Mouse (Mus musculus) hindbrain, embryonic 12.5 days (tissue): ENCODE measurements around the gene Sh3pxd2a. TPM values are rescaled to one million over a fixed set of nuclear protein-coding genes. Genes with fewer than 3 reads are reported as not detected.

Experiments used
- ATAC-seq: fragments of 200-750 bp; cut with Nextera tagmentation; 2 replicates; pipeline ENCODE4 v1.8.0; 2017; ENCODE audit warnings: moderate TSS enrichment; ENCODE audit not compliant: low FRiP score
- H3K27ac ChIP-seq: fragments of 300-500 bp; sonication (generic); 2 replicates; pipeline ENCODE4 v1.5.1; 2016; ENCODE audit warnings: mild to moderate bottlenecking
- H3K27me3 ChIP-seq: fragments of 300-500 bp; sonication (generic); 2 replicates; pipeline ENCODE4 v1.6.1; 2016; ENCODE audit warnings: mild to moderate bottlenecking
- H3K36me3 ChIP-seq: fragments of 300-500 bp; sonication (generic); 2 replicates; pipeline ENCODE4 v1.6.1; 2016; ENCODE audit warnings: mild to moderate bottlenecking
- H3K4me1 ChIP-seq: fragments of 300-500 bp; sonication (generic); 2 replicates; pipeline ENCODE4 v1.6.1; 2016
- H3K4me2 ChIP-seq: fragments of 300-500 bp; sonication (generic); replicated peaks from 2 replicates; pipeline ENCODE4 v1.6.1; 2016; ENCODE audit warnings: mild to moderate bottlenecking
- H3K4me3 ChIP-seq: fragments of 300-500 bp; sonication (generic); 2 replicates; pipeline ENCODE4 v1.5.1; 2016; ENCODE audit warnings: mild to moderate bottlenecking
- H3K9ac ChIP-seq: fragments of 300-500 bp; sonication (generic); 2 replicates; pipeline ENCODE4 v1.6.1; 2016; ENCODE audit warnings: mild to moderate bottlenecking, moderate library complexity
- H3K9me3 ChIP-seq: fragments of 300-500 bp; sonication (generic); replicated peaks from 2 replicates; pipeline ENCODE4 v1.6.1; 2016; ENCODE audit warnings: mild to moderate bottlenecking
- WGBS: fragments of 180-500 bp; shearing (Covaris S2); methylation state at CpG from one replicate; pipeline ENCODE4 v1.1.7; 2016; 5-methylcytosine and 5-hydroxymethylcytosine counted together
- polyA plus RNA-seq: library from polyadenylated mRNA; unstranded; fragments of >200 nt; fragmentation: Nextera tagmentation; extraction: Ambion mirVana; gene quantifications from 2 replicates; pipeline ENCODE4 v1.2.1, GENCODE M21; 2016

The Sh3pxd2a gene
- polyA plus RNA-seq, result 3.9 and 5.4 TPM in 2 replicates

- under 1% methylated on average over 57 of the region's 70 CpGs for WGBS
- peaks cover 38% of the 10 kb centered on the region for H3K4me1 ChIP-seq
- peak within 1 kb of the TSS; percentile 91 for H3K27ac ChIP-seq
- ATAC-seq, result peak; percentile 86
- no peaks in the 10 kb centered on the region for H3K36me3 ChIP-seq
- peak within 1 kb of the TSS; percentile 86 for H3K4me2 ChIP-seq
- peak within 1 kb of the TSS; percentile 74 for H3K4me3 ChIP-seq
- no peaks in the 10 kb centered on the region for H3K27me3 ChIP-seq
- H3K9me3 ChIP-seq, result no peaks in the 10 kb centered on the region
- H3K9ac ChIP-seq, result peak within 1 kb of the TSS; percentile 85
Measured at GRCm38 (mm10) chr19:47464304-47465241, at the start of gene Sh3pxd2a. Gene Sh3pxd2a (minus strand): TSS chr19:47464401.

GRCm38 (mm10) chr19:47513618-47513897 lies 49.4 kb upstream of the Sh3pxd2a start:
- Histone ChIP-seq H3K9me3 (no peaks in the 10 kb centered on the region), H3K27ac (no peak overlapping the region), H3K27me3 (no peaks in the 10 kb centered on the region), H3K36me3 (peaks cover 29% of the 10 kb centered on the region), H3K9ac (no peak overlapping the region), H3K4me1 (peaks cover 13% of the 10 kb centered on the region), H3K4me2 (no peak overlapping the region), H3K4me3 (no peak overlapping the region)
- WGBS, result 80% methylated on average over 4 of the region's 4 CpGs
- no peak for ATAC-seq

GRCm38 (mm10) chr19:47512794-47513617 lies 48.8 kb upstream of the Sh3pxd2a start:
- H3K27ac ChIP-seq, result peak overlapping the region; percentile 17; the same call in 1 of the 2 replicates
- no peaks in the 10 kb centered on the region for H3K9me3 ChIP-seq
- WGBS, result 88% methylated on average over 21 of the region's 21 CpGs
- peaks cover 29% of the 10 kb centered on the region for H3K36me3 ChIP-seq
- no peak overlapping the region for H3K4me2 ChIP-seq
- no peaks in the 10 kb centered on the region for H3K27me3 ChIP-seq
- H3K9ac ChIP-seq, result no peak overlapping the region
- H3K4me1 ChIP-seq, result peaks cover 13% of the 10 kb centered on the region
- no peak overlapping the region for H3K4me3 ChIP-seq
- no peak for ATAC-seq

GRCm38 (mm10) chr19:47511958-47512357 lies 47.8 kb upstream of the Sh3pxd2a start:
- 71% methylated on average over 6 of the region's 6 CpGs for WGBS
- peaks cover 29% of the 10 kb centered on the region for H3K36me3 ChIP-seq
- ATAC-seq, result no peak
- no peak overlapping the region for H3K4me3 ChIP-seq
- H3K27me3 ChIP-seq, result no peaks in the 10 kb centered on the region
- no peak overlapping the region for H3K4me2 ChIP-seq
- H3K27ac ChIP-seq, result no peak overlapping the region
- no peak overlapping the region for H3K9ac ChIP-seq
- H3K9me3 ChIP-seq, result no peaks in the 10 kb centered on the region
- peaks cover 17% of the 10 kb centered on the region for H3K4me1 ChIP-seq

GRCm38 (mm10) chr19:47511294-47511675 lies 47.1 kb upstream of the Sh3pxd2a start:
- ATAC-seq, result no peak
- Histone ChIP-seq H3K4me1 (peaks cover 17% of the 10 kb centered on the region), H3K4me2 (peak overlapping the region; percentile 33; the same call in 1 of the 2 replicates), H3K4me3 (no peak overlapping the region), H3K27me3 (no peaks in the 10 kb centered on the region), H3K36me3 (peaks cover 27% of the 10 kb centered on the region), H3K27ac (peak overlapping the region; percentile 77), H3K9ac (no peak overlapping the region), H3K9me3 (no peaks in the 10 kb centered on the region)
- WGBS, result 62% methylated on average over 7 of the region's 7 CpGs

- WGBS, result 24% methylated on average over 25 of the region's 25 CpGs
- peak overlapping the region; percentile 77 for H3K27ac ChIP-seq
- peak overlapping the region; percentile 35; the same call in 1 of the 2 replicates for H3K9ac ChIP-seq
- H3K4me2 ChIP-seq, result peak overlapping the region; percentile 33
- no peak for ATAC-seq
- H3K27me3 ChIP-seq, result no peaks in the 10 kb centered on the region
- H3K4me3 ChIP-seq, result no peak overlapping the region
- no peaks in the 10 kb centered on the region for H3K9me3 ChIP-seq
- peaks cover 17% of the 10 kb centered on the region for H3K4me1 ChIP-seq
- peaks cover 21% of the 10 kb centered on the region for H3K36me3 ChIP-seq
Measured at GRCm38 (mm10) chr19:47510473-47511293, 46.5 kb upstream of the Sh3pxd2a start.

- no peak overlapping the region for H3K9ac ChIP-seq
- H3K36me3 ChIP-seq, result peaks cover 16% of the 10 kb centered on the region
Measured at GRCm38 (mm10) chr19:47510135-47510472, 45.9 kb upstream of the Sh3pxd2a start.

GRCm38 (mm10) chr19:47508771-47509281 lies 44.6 kb upstream of the Sh3pxd2a start:
- WGBS, result 88% methylated on average over 5 of the region's 5 CpGs
- H3K4me1 ChIP-seq, result peaks cover 17% of the 10 kb centered on the region
- ATAC-seq, result no peak
- H3K9ac ChIP-seq, result no peak overlapping the region
- no peak overlapping the region for H3K4me3 ChIP-seq
- H3K27ac ChIP-seq, result 0 out of 2 replicates have a peak overlapping the region, but pooled peaks have one; percentile 30
- no peaks in the 10 kb centered on the region for H3K27me3 ChIP-seq
- H3K36me3 ChIP-seq, result 0 out of 2 replicates have a peak, but pooled peaks cover 6% of the 10 kb centered on the region
- H3K9me3 ChIP-seq, result no peaks in the 10 kb centered on the region
- no peak overlapping the region for H3K4me2 ChIP-seq

More at GRCm38 (mm10) chr19:47510135-47510472, 45.9 kb upstream of the Sh3pxd2a start:
- Histone ChIP-seq H3K4me2 (no peak overlapping the region), H3K4me1 (peaks cover 17% of the 10 kb centered on the region), H3K4me3 (no peak overlapping the region), H3K27ac (peak overlapping the region; percentile 77), H3K27me3 (no peaks in the 10 kb centered on the region), H3K9me3 (no peaks in the 10 kb centered on the region)
- 80% methylated on average over 7 of the region's 7 CpGs for WGBS
- no peak for ATAC-seq

- no peak for ATAC-seq
- H3K4me2 ChIP-seq, result no peak overlapping the region
Measured at GRCm38 (mm10) chr19:47508191-47508590, 44.0 kb upstream of the Sh3pxd2a start.

GRCm38 (mm10) chr19:47507128-47508121 lies 43.2 kb upstream of the Sh3pxd2a start:
- Histone ChIP-seq H3K27ac (no peak overlapping the region), H3K4me2 (no peak overlapping the region), H3K4me3 (no peak overlapping the region), H3K27me3 (no peaks in the 10 kb centered on the region), H3K4me1 (peaks cover 17% of the 10 kb centered on the region), H3K9me3 (no peaks in the 10 kb centered on the region), H3K36me3 (no peaks in the 10 kb centered on the region), H3K9ac (no peak overlapping the region)
- ATAC-seq, result no peak
- WGBS, result 57% methylated on average over 27 of the region's 27 CpGs

More at GRCm38 (mm10) chr19:47508191-47508590, 44.0 kb upstream of the Sh3pxd2a start:
- 91% methylated on average over 3 of the region's 3 CpGs for WGBS
- Histone ChIP-seq H3K9me3 (no peaks in the 10 kb centered on the region), H3K9ac (no peak overlapping the region), H3K27ac (0 out of 2 replicates have a peak overlapping the region, but pooled peaks have one; percentile 9), H3K4me1 (peaks cover 17% of the 10 kb centered on the region), H3K4me3 (no peak overlapping the region), H3K27me3 (no peaks in the 10 kb centered on the region), H3K36me3 (no peaks in the 10 kb centered on the region)
